Mouse (Mus musculus): ENCODE measurements around the gene Dnah2. TPM values are rescaled to one million over a fixed set of nuclear protein-coding genes. Genes with fewer than 3 reads are reported as not detected.

The Dnah2 gene
- total and polyA plus RNA-seq, 3 experiments, result 0.08 to 0.41 (median 0.23) TPM

DNA sequence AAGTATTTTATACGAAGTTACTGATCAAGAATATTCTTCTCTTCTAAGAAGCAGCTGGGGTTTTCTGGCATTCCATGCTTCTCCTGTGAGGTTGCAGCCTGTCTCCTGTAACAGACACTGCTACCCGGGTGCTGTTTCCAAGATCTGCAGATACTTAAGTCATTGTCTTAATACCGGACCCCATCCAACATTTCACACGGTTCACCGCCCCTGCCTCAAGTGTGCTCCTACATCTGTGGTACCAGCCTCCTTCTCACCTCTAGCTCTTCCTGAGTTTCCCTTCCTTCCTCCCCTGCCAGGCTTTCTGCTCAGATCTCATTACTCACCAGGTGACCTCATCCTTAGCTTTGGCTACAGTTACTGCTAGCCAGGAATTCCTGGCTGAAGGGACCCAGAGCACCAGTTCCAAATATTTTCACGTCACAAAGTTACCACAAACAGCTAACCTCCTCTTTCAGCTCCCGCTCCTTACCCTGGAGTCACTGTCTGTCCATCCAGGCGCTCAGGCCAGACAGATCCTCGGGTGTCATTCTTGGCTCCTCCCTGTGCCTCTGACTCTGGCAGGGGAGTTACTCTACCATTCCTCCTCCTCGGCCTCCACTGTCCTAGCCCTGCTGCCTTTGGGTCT is 166.3 kb downstream of the Dnah2 start:
- Histone ChIP-seq H3K9ac (ENCODE audit: low read depth, low read length) (no peak overlapping the region), H3K79me2 (replicated peaks; ENCODE audit: control insufficient read depth, insufficient read depth, low read length) (no peaks in the 10 kb centered on the region), H3K36me3 (ENCODE audit: control insufficient read depth, insufficient read depth, low read length) (no peaks in the 10 kb centered on the region), H3K27me3 (ENCODE audit: control insufficient read depth, insufficient read depth, low read length) (no peaks in the 10 kb centered on the region), H3K4me1 (ENCODE audit: control insufficient read depth, insufficient read depth, low read length) (no peaks in the 10 kb centered on the region), H3K27ac (no peak overlapping the region), H3K4me3 (no peak overlapping the region)
- DNase-seq, result no peak
- WGBS, result 55% methylated on average over 10 of the region's 10 CpGs
- intact Hi-C loops (cut with DNase I), result loop anchor here (5.0 kb wide), 1 partner anchor 185 kb away; the partner anchor contains the start of gene Alox8
- TF ChIP-seq EP300 (IDR thresholded peaks at IDR 0.05; ENCODE audit: insufficient read depth, low read depth, low read length) (no peak), CTCF (IDR thresholded peaks at IDR 0.05) (no peak), POLR2A (IDR thresholded peaks at IDR 0.05; ENCODE audit: insufficient read depth, low read depth, low read length) (no peak)

DNA sequence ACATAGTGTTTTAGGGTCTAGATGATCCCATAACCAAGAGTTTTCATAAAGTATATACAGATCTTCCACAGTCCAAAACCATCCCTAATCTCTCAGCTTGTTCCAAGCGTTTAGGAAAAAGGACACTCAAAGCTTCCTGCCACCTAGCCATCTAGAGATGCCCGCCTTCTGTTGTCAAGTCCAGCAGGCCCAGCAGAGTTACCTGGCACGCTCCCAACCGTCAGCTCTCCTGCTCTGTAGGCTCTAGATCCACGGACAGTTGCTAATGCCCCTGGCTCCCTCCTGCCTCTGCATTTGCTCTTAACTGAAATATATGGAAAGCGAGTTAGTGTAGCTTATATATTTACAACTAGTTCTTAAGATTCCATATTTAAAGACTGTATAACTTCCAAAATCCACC is 167.6 kb downstream of the Dnah2 start:
- H3K27me3 ChIP-seq (ENCODE audit: control insufficient read depth, insufficient read depth, low read length), result no peaks in the 10 kb centered on the region
- H3K4me3 ChIP-seq, result no peak overlapping the region
- H3K4me1 ChIP-seq (ENCODE audit: control insufficient read depth, insufficient read depth, low read length), result no peaks in the 10 kb centered on the region
- H3K79me2 ChIP-seq (replicated peaks; ENCODE audit: control insufficient read depth, insufficient read depth, low read length), result no peaks in the 10 kb centered on the region
- TF ChIP-seq POLR2A (IDR thresholded peaks at IDR 0.05; ENCODE audit: insufficient read depth, low read depth, low read length) (no peak), CTCF (IDR thresholded peaks at IDR 0.05) (no peak), EP300 (IDR thresholded peaks at IDR 0.05; ENCODE audit: insufficient read depth, low read depth, low read length) (no peak)
- H3K9ac ChIP-seq (ENCODE audit: low read depth, low read length), result no peak overlapping the region
- WGBS, result 67% methylated on average over 6 of the region's 6 CpGs
- H3K36me3 ChIP-seq (ENCODE audit: control insufficient read depth, insufficient read depth, low read length), result no peaks in the 10 kb centered on the region
- intact Hi-C loops (cut with DNase I), result loop anchor here (5.0 kb wide), 1 partner anchor 184 kb away; the partner anchor contains the start of gene Alox8
- H3K27ac ChIP-seq, result no peak overlapping the region
- DNase-seq, result no peak

DNA sequence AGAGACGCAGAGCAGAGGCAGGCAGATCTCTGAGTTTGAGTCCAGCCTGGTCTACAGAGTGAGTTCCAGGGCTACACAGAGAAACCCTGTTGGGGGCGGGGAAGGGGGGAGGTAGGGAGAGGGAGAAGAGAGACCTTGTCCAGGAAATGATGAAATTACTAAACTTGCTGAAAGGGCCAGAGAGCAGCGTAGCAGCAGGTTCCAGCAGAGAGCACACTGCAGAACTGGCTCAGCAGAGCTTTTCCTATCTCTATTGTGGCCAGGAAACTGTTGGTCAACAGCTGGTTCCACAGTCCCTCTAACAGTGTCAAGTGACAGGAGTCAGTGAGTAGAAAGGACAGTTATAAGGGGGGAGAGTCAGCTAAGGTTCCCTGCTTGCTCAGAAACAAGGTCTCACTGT is 169.3 kb downstream of the Dnah2 start:
- Histone ChIP-seq H3K27ac (no peak overlapping the region), H3K9ac (ENCODE audit: low read depth, low read length) (no peak overlapping the region), H3K27me3 (ENCODE audit: control insufficient read depth, insufficient read depth, low read length) (no peaks in the 10 kb centered on the region), H3K4me3 (no peak overlapping the region), H3K4me1 (ENCODE audit: control insufficient read depth, insufficient read depth, low read length) (no peaks in the 10 kb centered on the region), H3K79me2 (replicated peaks; ENCODE audit: control insufficient read depth, insufficient read depth, low read length) (no peaks in the 10 kb centered on the region), H3K36me3 (ENCODE audit: control insufficient read depth, insufficient read depth, low read length) (no peaks in the 10 kb centered on the region)
- DNase-seq, result no peak
- 76% methylated on average over 3 of the region's 3 CpGs for WGBS
- TF ChIP-seq EP300 (IDR thresholded peaks at IDR 0.05; ENCODE audit: insufficient read depth, low read depth, low read length), result no peak
- TF ChIP-seq CTCF (IDR thresholded peaks at IDR 0.05), result no peak
- TF ChIP-seq POLR2A (IDR thresholded peaks at IDR 0.05; ENCODE audit: insufficient read depth, low read depth, low read length), result no peak
- intact Hi-C loops (cut with DNase I), result no loop called here

DNA sequence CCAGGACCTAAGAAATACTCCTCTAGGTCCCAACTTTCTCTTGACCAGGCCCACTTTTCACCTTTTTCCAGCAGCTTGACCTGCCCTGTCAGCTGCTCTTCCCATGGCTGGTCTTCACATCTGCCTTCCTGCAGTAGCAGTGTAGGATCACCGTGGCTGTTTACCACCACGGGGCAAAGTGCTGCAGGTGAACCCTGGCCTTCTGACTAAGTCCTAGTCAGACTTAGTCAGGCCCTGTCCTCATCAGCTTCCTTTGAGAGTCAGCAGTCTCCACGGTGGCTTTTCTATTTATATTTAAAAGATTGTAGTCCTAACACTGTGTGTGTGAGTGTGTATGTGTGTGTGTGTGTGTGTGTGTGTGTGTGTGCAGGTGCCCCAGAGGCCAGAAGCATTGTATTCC is 171.1 kb downstream of the Dnah2 start:
- H3K4me1 ChIP-seq (ENCODE audit: control insufficient read depth, insufficient read depth, low read length), result no peaks in the 10 kb centered on the region
- no peak for TF ChIP-seq CTCF (IDR thresholded peaks at IDR 0.05)
- no peak for TF ChIP-seq POLR2A (IDR thresholded peaks at IDR 0.05; ENCODE audit: insufficient read depth, low read depth, low read length)
- TF ChIP-seq EP300 (IDR thresholded peaks at IDR 0.05; ENCODE audit: insufficient read depth, low read depth, low read length), result no peak
- H3K9ac ChIP-seq (ENCODE audit: low read depth, low read length), result no peak overlapping the region
- DNase-seq, result no peak
- WGBS, result 50% methylated on average over 3 of the region's 3 CpGs
- no peaks in the 10 kb centered on the region for H3K79me2 ChIP-seq (replicated peaks; ENCODE audit: control insufficient read depth, insufficient read depth, low read length)
- H3K36me3 ChIP-seq (ENCODE audit: control insufficient read depth, insufficient read depth, low read length), result no peaks in the 10 kb centered on the region
- no peak overlapping the region for H3K4me3 ChIP-seq
- intact Hi-C loops (cut with DNase I), result no loop called here
- no peak overlapping the region for H3K27ac ChIP-seq
- H3K27me3 ChIP-seq (ENCODE audit: control insufficient read depth, insufficient read depth, low read length), result no peaks in the 10 kb centered on the region

DNA sequence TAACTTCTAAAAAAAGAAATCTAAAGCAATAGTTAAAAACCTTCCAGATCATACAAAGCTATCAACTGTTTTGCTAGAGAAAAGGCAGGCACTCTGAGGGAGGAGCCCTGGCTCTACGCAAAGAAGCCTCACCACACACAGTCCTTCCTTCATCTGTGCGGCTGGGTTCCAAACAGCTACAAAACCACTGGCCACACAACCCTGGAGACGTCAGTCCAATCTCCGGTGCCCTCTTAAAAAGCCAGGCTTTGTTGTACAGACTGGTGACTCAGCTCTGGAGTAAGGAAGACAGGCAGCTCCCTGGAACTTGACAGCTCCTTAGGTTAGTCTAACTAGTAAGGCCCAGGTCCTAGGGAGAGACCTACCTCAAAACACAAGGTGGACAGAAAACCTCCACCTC is 173.3 kb downstream of the Dnah2 start:
- TF ChIP-seq CTCF (IDR thresholded peaks at IDR 0.05), result no peak
- no peak for TF ChIP-seq EP300 (IDR thresholded peaks at IDR 0.05; ENCODE audit: insufficient read depth, low read depth, low read length)
- no peak for TF ChIP-seq POLR2A (IDR thresholded peaks at IDR 0.05; ENCODE audit: insufficient read depth, low read depth, low read length)
- Histone ChIP-seq H3K27ac (no peak overlapping the region), H3K4me3 (no peak overlapping the region), H3K79me2 (replicated peaks; ENCODE audit: control insufficient read depth, insufficient read depth, low read length) (no peaks in the 10 kb centered on the region), H3K9ac (ENCODE audit: low read depth, low read length) (no peak overlapping the region), H3K4me1 (ENCODE audit: control insufficient read depth, insufficient read depth, low read length) (no peaks in the 10 kb centered on the region), H3K27me3 (ENCODE audit: control insufficient read depth, insufficient read depth, low read length) (no peaks in the 10 kb centered on the region), H3K36me3 (ENCODE audit: control insufficient read depth, insufficient read depth, low read length) (no peaks in the 10 kb centered on the region)
- no peak for DNase-seq
- 91% methylated on average over 4 of the region's 4 CpGs for WGBS
- intact Hi-C loops (cut with DNase I), result no loop called here

DNA sequence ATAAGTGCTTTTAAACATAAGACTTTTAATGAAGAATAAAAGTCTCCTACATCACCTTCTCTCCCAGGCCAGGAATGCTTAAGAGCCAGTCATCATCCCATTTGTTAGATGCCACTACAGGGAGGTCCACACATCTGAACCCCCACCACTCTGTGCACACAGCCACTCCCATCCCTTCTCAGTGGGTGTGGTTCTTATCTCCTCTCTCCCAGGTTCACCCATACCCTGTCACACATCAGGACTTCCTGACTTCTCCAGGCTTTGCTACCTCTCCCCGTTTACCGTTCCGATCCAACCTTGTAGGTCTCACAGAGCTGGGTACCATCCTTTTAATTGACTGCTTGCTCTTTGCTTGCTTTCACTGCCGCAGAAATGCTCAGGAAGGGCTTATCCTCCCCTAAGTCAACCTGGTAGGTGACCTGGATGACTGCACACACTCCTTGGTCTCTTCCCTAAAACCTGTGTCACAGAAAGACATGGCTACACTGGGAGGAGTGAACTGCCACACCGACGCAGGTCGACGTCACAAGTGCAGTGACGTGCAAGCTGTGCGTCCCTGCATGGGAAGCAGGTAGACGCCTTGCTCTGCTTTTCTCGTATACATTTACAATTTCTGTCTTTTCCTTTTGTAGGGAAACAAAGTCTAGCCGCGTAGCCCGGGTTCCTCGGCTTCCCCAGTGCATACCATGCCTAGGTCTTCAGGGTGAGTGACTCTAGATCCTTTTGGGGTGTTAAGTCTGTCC is 175.5 kb downstream of the Dnah2 start:
- H3K27me3 ChIP-seq (ENCODE audit: control insufficient read depth, insufficient read depth, low read length), result no peaks in the 10 kb centered on the region
- H3K79me2 ChIP-seq (replicated peaks; ENCODE audit: control insufficient read depth, insufficient read depth, low read length), result no peaks in the 10 kb centered on the region
- TF ChIP-seq POLR2A (IDR thresholded peaks at IDR 0.05; ENCODE audit: insufficient read depth, low read depth, low read length) (no peak), EP300 (IDR thresholded peaks at IDR 0.05; ENCODE audit: insufficient read depth, low read depth, low read length) (no peak), CTCF (IDR thresholded peaks at IDR 0.05) (no peak)
- no peak overlapping the region for H3K27ac ChIP-seq
- H3K4me3 ChIP-seq, result no peak overlapping the region
- no peaks in the 10 kb centered on the region for H3K4me1 ChIP-seq (ENCODE audit: control insufficient read depth, insufficient read depth, low read length)
- 91% methylated on average over 16 of the region's 16 CpGs for WGBS
- intact Hi-C loops (cut with DNase I), result no loop called here
- no peak overlapping the region for H3K9ac ChIP-seq (ENCODE audit: low read depth, low read length)
- H3K36me3 ChIP-seq (ENCODE audit: control insufficient read depth, insufficient read depth, low read length), result no peaks in the 10 kb centered on the region
- no peak for DNase-seq

Measured in heart, adult 2 months (tissue).